ENCODE assay signal across 25 mouse cellular contexts in the genomic region with DNA sequence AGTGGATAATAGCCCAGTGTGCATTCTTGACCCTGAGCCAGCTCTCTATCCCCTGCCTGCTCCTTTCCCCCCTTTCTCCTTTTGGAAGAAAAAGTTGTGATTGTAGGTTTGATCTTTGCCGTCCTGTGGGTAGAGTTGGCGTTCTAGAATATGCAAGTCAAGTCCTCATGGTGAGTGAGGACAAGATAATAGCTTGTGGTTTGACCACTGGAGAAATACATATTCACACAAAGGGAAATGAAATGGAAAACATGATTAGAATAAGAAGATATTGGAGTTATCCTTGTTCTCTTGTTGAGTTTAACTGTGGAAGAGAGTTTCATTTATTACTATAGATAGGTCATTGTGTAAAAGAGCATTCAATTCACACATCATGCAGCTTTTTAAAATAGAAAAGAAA. TPM values are rescaled to one million over a fixed set of nuclear protein-coding genes. Genes with fewer than 3 reads are reported as not detected.
A peak's percentile ranks its signal among the peaks of the same experiment; 100 is the strongest.
DNase-seq lines count a peak whose midpoint lies in the region; ATAC-seq and TF ChIP-seq lines count a peak whose summit lies in the region.
"Had no signal": no experiment of that assay in that cellular context is flagged by ENCODE, and none has a peak within 500 bp of the region (broad histone marks: within the 10 kb centered on the region; RNA-seq: fewer than 3 reads in every experiment).

No protein-coding gene starts in this region.

- TF ChIP-seq CTCF in MEL (IDR thresholded peaks at IDR 0.05 in 2 of 3, conservative IDR thresholded peaks at IDR 0.05 in 1 of 3; ENCODE audit: control insufficient read depth in 1 of 3, insufficient read depth in 1 of 3, low read depth in 2 of 3, low read length in 3 of 3, poor library complexity in 1 of 3, severe bottlenecking in 1 of 3): no peak

- peak overlapping the region; percentile 49 for H3K27ac ChIP-seq in MEL (ENCODE audit: control insufficient read depth, low read depth, low read length)
- no peak overlapping the region for H3K27ac ChIP-seq in forebrain, embryonic 12.5 days
- H3K27ac ChIP-seq in embryonic facial prominence, embryonic 10.5 days (replicated peaks): no peak overlapping the region
- H3K27ac ChIP-seq: embryonic facial prominence, embryonic 13.5 days; embryonic facial prominence, embryonic 15.5 days; forebrain, embryonic 10.5 days; forebrain, embryonic 13.5 days; forebrain, embryonic 15.5 days had no signal

- TF ChIP-seq EP300 in MEL (IDR thresholded peaks at IDR 0.05; ENCODE audit: low read depth in 1 of 2, low read length in 2 of 2): peak in 1 of 2 experiments; percentile 58; a peak in 2 of 4 replicates

- H3K79me2 ChIP-seq in MEL (ENCODE audit: control insufficient read depth, insufficient read depth, low read length, poor library complexity): no peaks in the 10 kb centered on the region

- TF ChIP-seq RAD21 in MEL (IDR thresholded peaks at IDR 0.05; ENCODE audit: low read depth, low read length): no peak

- H3K4me3 ChIP-seq in MEL (ENCODE audit: control insufficient read depth in 1 of 2, insufficient read depth in 1 of 2, low read depth in 2 of 2, low read length in 2 of 2): no peak overlapping the region
- H3K4me3 ChIP-seq in forebrain, embryonic 12.5 days (replicated peaks): no peak overlapping the region
- H3K4me3 ChIP-seq in embryonic facial prominence, embryonic 10.5 days: no peak overlapping the region
- H3K4me3 ChIP-seq: embryonic facial prominence, embryonic 13.5 days; embryonic facial prominence, embryonic 15.5 days; erythroblast, embryonic 14.5 days; forebrain, embryonic 10.5 days; forebrain, embryonic 13.5 days; forebrain, embryonic 15.5 days had no signal

- 81% methylated on average over 2 of the region's 2 CpGs for WGBS in forebrain, embryonic 12.5 days
- WGBS in embryonic facial prominence, embryonic 10.5 days: 95% methylated on average over 2 of the region's 2 CpGs

- no peaks in the 10 kb centered on the region for H3K27me3 ChIP-seq in MEL (ENCODE audit: control insufficient read depth in 1 of 2, insufficient read depth in 2 of 2, low read length in 2 of 2)
- H3K27me3 ChIP-seq in forebrain, embryonic 12.5 days: no peaks in the 10 kb centered on the region
- no peaks in the 10 kb centered on the region for H3K27me3 ChIP-seq in embryonic facial prominence, embryonic 10.5 days (replicated peaks; ENCODE audit: low read depth, poor library complexity, severe bottlenecking)
- H3K27me3 ChIP-seq: CH12.LX; embryonic facial prominence, embryonic 13.5 days; embryonic facial prominence, embryonic 15.5 days; forebrain, embryonic 13.5 days; forebrain, embryonic 15.5 days had no signal

- H3K9me3 ChIP-seq in MEL (replicated peaks; ENCODE audit: insufficient read depth, low read length): no peaks in the 10 kb centered on the region
- H3K9me3 ChIP-seq in forebrain, embryonic 12.5 days: no peaks in the 10 kb centered on the region
- no peaks in the 10 kb centered on the region for H3K9me3 ChIP-seq in embryonic facial prominence, embryonic 10.5 days
- H3K9me3 ChIP-seq: embryonic facial prominence, embryonic 13.5 days; embryonic facial prominence, embryonic 15.5 days; forebrain, embryonic 10.5 days; forebrain, embryonic 13.5 days; forebrain, embryonic 15.5 days; G1E had no signal

- H3K4me2 ChIP-seq in forebrain, embryonic 12.5 days: no peak overlapping the region
- H3K4me2 ChIP-seq: embryonic facial prominence, embryonic 13.5 days; embryonic facial prominence, embryonic 15.5 days; forebrain, embryonic 13.5 days; forebrain, embryonic 15.5 days had no signal

- peaks cover 26 to 54% of the 10 kb centered on the region in 2 experiments for H3K36me3 ChIP-seq in MEL (ENCODE audit: control insufficient read depth in 1 of 2, insufficient read depth in 2 of 2, low read length in 2 of 2)
- H3K36me3 ChIP-seq in forebrain, embryonic 12.5 days (replicated peaks): no peaks in the 10 kb centered on the region
- no peaks in the 10 kb centered on the region for H3K36me3 ChIP-seq in embryonic facial prominence, embryonic 10.5 days (replicated peaks)
- H3K36me3 ChIP-seq: embryonic facial prominence, embryonic 13.5 days; embryonic facial prominence, embryonic 15.5 days; forebrain, embryonic 10.5 days; forebrain, embryonic 15.5 days; G1E had no signal

- peaks cover 8% of the 10 kb centered on the region in 2 experiments for H3K4me1 ChIP-seq in MEL (ENCODE audit: control insufficient read depth in 1 of 2, insufficient read depth in 2 of 2, low read length in 2 of 2)
- no peaks in the 10 kb centered on the region for H3K4me1 ChIP-seq in forebrain, embryonic 12.5 days
- no peaks in the 10 kb centered on the region for H3K4me1 ChIP-seq in embryonic facial prominence, embryonic 10.5 days
- H3K4me1 ChIP-seq: embryonic facial prominence, embryonic 13.5 days; embryonic facial prominence, embryonic 15.5 days; forebrain, embryonic 10.5 days; forebrain, embryonic 13.5 days; forebrain, embryonic 15.5 days had no signal

- TF ChIP-seq POLR2A in MEL (IDR thresholded peaks at IDR 0.05; ENCODE audit: control insufficient read depth in 1 of 2, insufficient read depth in 1 of 2, low read depth in 1 of 2, low read length in 2 of 2, poor library complexity in 1 of 2): no peak

- DNase-seq in MEL (ENCODE audit: low read depth, low spot score): peak; percentile 59
- no peak for DNase-seq in embryonic facial prominence, embryonic 10.5 days (ENCODE audit: low spot score)
- DNase-seq: adrenal gland, adult 8-10 months; adrenal gland, postnatal 14 days; adrenal gland, postnatal 36 days; cerebellum, adult 18-20 months; cerebellum, adult 8-10 months; cerebellum, adult 9-11 months; cerebellum, postnatal 14 days; cerebellum, postnatal 36 days; forebrain, postnatal 0 days had no signal

- H3K9ac ChIP-seq in MEL (ENCODE audit: control insufficient read depth, low read depth, low read length, poor library complexity, severe bottlenecking): no peak overlapping the region
- H3K9ac ChIP-seq in forebrain, embryonic 12.5 days: no peak overlapping the region
- H3K9ac ChIP-seq: embryonic facial prominence, embryonic 13.5 days; embryonic facial prominence, embryonic 15.5 days; forebrain, embryonic 13.5 days; forebrain, embryonic 15.5 days; forebrain, postnatal 0 days had no signal

- peak; percentile 38; the same call in 1 of the 2 replicates for ATAC-seq in common myeloid progenitor, adult 5-6 weeks (replicated peaks; ENCODE audit: low read depth, poor library complexity, severe bottlenecking)
- ATAC-seq in megakaryocyte-erythroid progenitor cell, adult 5-6 weeks (replicated peaks; ENCODE audit: low FRiP score, low TSS enrichment, poor library complexity, severe bottlenecking): 0 out of 2 replicates have a peak, but pooled peaks have one; percentile 34
- ATAC-seq in forebrain, embryonic 12.5 days (ENCODE audit: low FRiP score): no peak
- ATAC-seq: activated CD4-positive, CD25-positive, alpha-beta regulatory T cell, adult 4 months; CD4-positive, CD25-positive, alpha-beta regulatory T cell, adult 4 months; forebrain, embryonic 13.5 days; forebrain, embryonic 15.5 days; forebrain, postnatal 0 days; Patski had no signal

TF ChIP-seq in MEL, 35 proteins besides CTCF, POLR2A, EP300 and RAD21:
- 0 out of 2 replicates have a peak, but pooled peaks have one; percentile 44 for TF ChIP-seq RCOR1 (IDR thresholded peaks at IDR 0.05; ENCODE audit: low read depth, low read length)
- TF ChIP-seq MYB (IDR thresholded peaks at IDR 0.05; ENCODE audit: low read depth, low read length): no peak
- 0 out of 2 replicates have a peak, but pooled peaks have one; percentile 27 for TF ChIP-seq TCF12 (IDR thresholded peaks at IDR 0.05; ENCODE audit: low read depth, low read length)
- TF ChIP-seq POLR2AphosphoS5 (IDR thresholded peaks at IDR 0.05; ENCODE audit: borderline replicate concordance, low read depth, low read length): no peak
- TF ChIP-seq BHLHE40 (IDR thresholded peaks at IDR 0.05; ENCODE audit: borderline replicate concordance, low read depth, low read length): no peak
- TF ChIP-seq GATA1 (IDR thresholded peaks at IDR 0.05; ENCODE audit: low read depth, low read length): peak; percentile 51
- TF ChIP-seq KAT2A (conservative IDR thresholded peaks at IDR 0.05; ENCODE audit: low read depth, low read length): no peak

RNA-seq across cellular contexts. Expression of gene Abcb4, which starts 22.9 kb away (rescaled TPM):
- 95.2 and 107 TPM in 2 replicates for total RNA-seq in MEL (2012; rRNA removed)
- polyA plus RNA-seq in MEL (2012; ENCODE audit: insufficient read depth in 1 of 2, insufficient read length in 2 of 2, low read depth in 1 of 2, low replicate concordance in 2 of 2, missing spikeins in 1 of 2): 10 to 100 TPM in 1 of 2 experiments, not detected in 1; 86.0 TPM
- total RNA-seq in common myeloid progenitor, adult 5-6 weeks (2017): 88.6 and 110 TPM in 2 replicates
- total RNA-seq in megakaryocyte-erythroid progenitor cell, adult 5-6 weeks (2014; fragmentation: Nextera tagmentation): 185 and 189 TPM in 2 replicates
- 259 and 303 TPM in 2 replicates for total RNA-seq in megakaryocyte-erythroid progenitor cell, adult 5-6 weeks (2017)
- polyA plus RNA-seq in forebrain, embryonic 12.5 days (2016; fragmentation: Nextera tagmentation; extraction: Ambion mirVana): 1.1 and 1.6 TPM in 2 replicates
- 0.28 and 0.54 TPM in 2 replicates for polyA plus RNA-seq in embryonic facial prominence, embryonic 10.5 days (2016; fragmentation: Nextera tagmentation; extraction: Ambion mirVana)
- polyA plus RNA-seq: G1E had no signal
